Mouse (Mus musculus): ENCODE results near the gene Gm20388. TPM values are rescaled to one million over a fixed set of nuclear protein-coding genes. Genes with fewer than 3 reads are reported as not detected.

Gene Gm20388
- polyA plus RNA-seq, 1 experiment from 2014 or later = not detected

DNA sequence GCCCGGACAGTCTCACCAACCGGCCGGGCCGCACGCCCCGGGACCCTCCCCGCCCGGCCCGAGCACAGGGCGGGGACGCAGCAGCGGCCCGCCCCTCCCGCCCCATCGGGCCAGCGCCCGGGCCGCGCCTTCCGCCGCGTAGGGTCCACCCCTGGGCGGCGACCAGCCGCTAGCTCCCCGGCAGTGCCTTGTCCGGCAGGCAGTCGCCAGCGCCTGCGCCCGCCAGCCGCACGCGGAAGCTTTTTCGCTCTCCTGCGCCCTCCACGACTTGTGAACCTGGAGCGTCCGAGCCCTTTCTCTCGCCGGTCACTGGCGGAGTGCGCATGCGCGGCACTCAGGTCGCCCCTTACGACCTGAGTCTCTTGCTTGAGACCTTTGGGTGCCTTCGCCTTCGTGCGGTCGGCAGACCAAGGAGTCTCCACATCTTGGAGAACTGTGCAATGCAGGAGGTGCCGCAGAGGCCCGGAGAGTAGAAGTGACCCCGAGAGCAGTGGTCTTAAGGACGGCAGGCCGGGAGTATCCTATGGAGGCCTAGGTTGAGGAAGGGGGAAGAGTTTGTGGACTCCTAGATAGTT lies 4072.3 kb downstream of the Gm20388 start, which contains the start of gene Abcb10:
Gene Abcb10 (minus strand): TSS at position 297 of the 575 bp plus-strand sequence.
- Histone ChIP-seq H3K36me3 (ENCODE audit: control insufficient read depth, insufficient read depth, low read length) (no peaks in the 10 kb centered on the region), H3K27me3 (ENCODE audit: control insufficient read depth, insufficient read depth, low read length) (no peaks in the 10 kb centered on the region), H3K4me1 (ENCODE audit: control insufficient read depth, insufficient read depth, low read length) (no peaks in the 10 kb centered on the region), H3K27ac (replicated peaks; ENCODE audit: low read depth, low read length) (peak within 1 kb of the TSS; percentile 85), H3K4me2 (ENCODE audit: low read depth, severe bottlenecking) (peak within 1 kb of the TSS; percentile 95), H3K9ac (ENCODE audit: low read length) (peak within 1 kb of the TSS; percentile 79), H3K9me3 (ENCODE audit: control insufficient read depth, low read length) (no peaks in the 10 kb centered on the region), H3K4me3 (ENCODE audit: low read depth, low read length) (peak within 1 kb of the TSS; percentile 80)
- DNase-seq (ENCODE audit: low spot score) (peak; percentile 89), ATAC-seq (ENCODE audit: insufficient number of reproducible peaks, low FRiP score, low TSS enrichment, low read depth) (peak; percentile 87)
- WGBS = under 1% methylated on average over 50 of the region's 56 CpGs

DNA sequence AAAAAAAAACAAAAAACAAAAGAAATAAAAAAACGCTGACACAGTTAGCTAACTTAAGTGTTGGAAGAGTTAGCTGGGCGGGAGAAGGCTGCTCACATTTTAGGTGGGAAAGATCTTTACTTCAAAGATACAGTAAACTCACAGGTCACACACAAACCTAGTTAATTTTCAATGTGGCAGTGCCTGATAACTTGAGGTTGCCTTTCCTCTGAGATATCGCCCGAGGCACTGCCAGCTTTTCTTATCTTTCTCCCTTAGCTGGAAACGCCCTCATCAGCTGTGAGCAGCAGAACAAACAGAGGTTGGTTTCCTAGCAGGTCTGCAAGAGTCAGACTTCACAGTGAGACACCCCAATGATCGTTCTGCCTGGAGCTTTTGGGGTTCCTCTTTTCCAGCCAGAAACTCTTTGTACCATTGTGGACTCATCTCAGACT lies 4078.0 kb downstream of the Gm20388 start:
- Histone ChIP-seq H3K4me1 (ENCODE audit: control insufficient read depth, insufficient read depth, low read length) (no peaks in the 10 kb centered on the region), H3K9me3 (ENCODE audit: control insufficient read depth, low read length) (no peaks in the 10 kb centered on the region), H3K9ac (ENCODE audit: low read length) (no peak overlapping the region), H3K27ac (replicated peaks; ENCODE audit: low read depth, low read length) (no peak overlapping the region), H3K27me3 (ENCODE audit: control insufficient read depth, insufficient read depth, low read length) (no peaks in the 10 kb centered on the region), H3K36me3 (ENCODE audit: control insufficient read depth, insufficient read depth, low read length) (no peaks in the 10 kb centered on the region), H3K4me2 (ENCODE audit: low read depth, severe bottlenecking) (no peak overlapping the region), H3K4me3 (ENCODE audit: low read depth, low read length) (no peak overlapping the region)
- DNase-seq (ENCODE audit: low spot score) (no peak), ATAC-seq (ENCODE audit: insufficient number of reproducible peaks, low FRiP score, low TSS enrichment, low read depth) (no peak)
- WGBS = 78% methylated on average over 6 of the region's 6 CpGs

DNA sequence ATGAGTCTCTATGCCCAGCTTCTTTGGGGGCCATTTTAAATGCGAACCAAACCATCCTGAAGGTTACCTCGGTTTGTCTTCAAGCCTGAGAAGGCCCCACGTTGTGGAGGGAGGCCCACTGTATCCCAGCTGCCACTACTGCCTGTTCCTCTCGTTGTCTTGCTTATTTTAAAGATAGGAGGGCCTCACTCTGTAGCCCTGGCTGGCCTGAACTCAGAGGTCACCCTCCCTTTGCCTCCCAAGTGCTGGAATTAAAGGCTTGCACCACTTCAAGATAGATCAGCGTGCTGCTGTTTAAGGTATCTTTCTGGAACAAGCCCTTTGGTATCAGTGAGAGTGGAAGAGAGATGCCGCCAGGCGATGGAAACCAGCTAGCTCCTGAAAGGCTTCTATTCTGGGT lies 4078.5 kb downstream of the Gm20388 start:
- Histone ChIP-seq H3K4me3 (ENCODE audit: low read depth, low read length) (no peak overlapping the region), H3K9ac (ENCODE audit: low read length) (no peak overlapping the region), H3K4me2 (ENCODE audit: low read depth, severe bottlenecking) (no peak overlapping the region), H3K27ac (replicated peaks; ENCODE audit: low read depth, low read length) (no peak overlapping the region), H3K36me3 (ENCODE audit: control insufficient read depth, insufficient read depth, low read length) (no peaks in the 10 kb centered on the region), H3K27me3 (ENCODE audit: control insufficient read depth, insufficient read depth, low read length) (no peaks in the 10 kb centered on the region), H3K4me1 (ENCODE audit: control insufficient read depth, insufficient read depth, low read length) (no peaks in the 10 kb centered on the region), H3K9me3 (ENCODE audit: control insufficient read depth, low read length) (no peaks in the 10 kb centered on the region)
- no peak for DNase-seq (ENCODE audit: low spot score)
- 72% methylated on average over 7 of the region's 7 CpGs for WGBS
- ATAC-seq (ENCODE audit: insufficient number of reproducible peaks, low FRiP score, low TSS enrichment, low read depth) = no peak

DNA sequence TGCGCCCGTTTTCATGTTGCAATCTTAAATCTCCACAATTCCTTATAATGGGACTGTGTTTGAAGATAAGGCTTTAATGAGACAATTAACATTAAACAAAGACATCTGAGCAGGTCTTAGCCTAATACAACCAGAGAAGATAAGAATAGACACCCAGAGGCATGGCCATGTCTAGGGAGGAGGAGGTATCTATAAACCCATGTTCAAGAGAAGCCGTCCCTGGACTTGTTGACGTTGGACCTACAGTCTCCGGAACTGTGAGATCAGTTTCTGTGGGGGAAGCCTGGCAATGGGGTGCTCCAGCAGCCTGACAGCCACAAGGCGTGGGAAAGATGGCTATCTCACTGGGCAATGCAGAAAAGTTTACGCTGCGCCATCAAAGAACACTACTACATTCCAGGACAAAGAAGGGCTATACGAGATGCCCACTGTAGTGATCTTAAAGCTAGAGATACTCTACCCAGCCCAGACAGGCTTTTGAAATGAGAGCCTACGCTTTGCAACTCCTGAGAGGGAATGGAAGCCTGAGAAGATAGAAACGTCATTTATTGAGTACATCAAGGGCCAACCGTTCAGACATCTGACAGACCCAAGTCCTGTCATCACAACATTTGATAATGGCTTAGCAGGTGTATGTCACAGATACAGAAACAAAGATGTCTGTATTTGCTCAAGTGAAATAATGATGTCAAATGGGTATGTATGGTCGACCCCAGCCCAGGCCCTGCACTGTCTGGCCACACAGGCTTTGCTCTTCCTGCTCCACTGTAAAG lies 4079.8 kb downstream of the Gm20388 start:
- H3K9me3 ChIP-seq (ENCODE audit: control insufficient read depth, low read length) = no peaks in the 10 kb centered on the region
- DNase-seq (ENCODE audit: low spot score) = no peak
- H3K36me3 ChIP-seq (ENCODE audit: control insufficient read depth, insufficient read depth, low read length) = no peaks in the 10 kb centered on the region
- no peak overlapping the region for H3K27ac ChIP-seq (replicated peaks; ENCODE audit: low read depth, low read length)
- no peak overlapping the region for H3K4me2 ChIP-seq (ENCODE audit: low read depth, severe bottlenecking)
- H3K27me3 ChIP-seq (ENCODE audit: control insufficient read depth, insufficient read depth, low read length) = no peaks in the 10 kb centered on the region
- H3K4me3 ChIP-seq (ENCODE audit: low read depth, low read length) = no peak overlapping the region
- 82% methylated on average over 13 of the region's 13 CpGs for WGBS
- no peaks in the 10 kb centered on the region for H3K4me1 ChIP-seq (ENCODE audit: control insufficient read depth, insufficient read depth, low read length)
- ATAC-seq (ENCODE audit: insufficient number of reproducible peaks, low FRiP score, low TSS enrichment, low read depth) = no peak
- H3K9ac ChIP-seq (ENCODE audit: low read length) = no peak overlapping the region

DNA sequence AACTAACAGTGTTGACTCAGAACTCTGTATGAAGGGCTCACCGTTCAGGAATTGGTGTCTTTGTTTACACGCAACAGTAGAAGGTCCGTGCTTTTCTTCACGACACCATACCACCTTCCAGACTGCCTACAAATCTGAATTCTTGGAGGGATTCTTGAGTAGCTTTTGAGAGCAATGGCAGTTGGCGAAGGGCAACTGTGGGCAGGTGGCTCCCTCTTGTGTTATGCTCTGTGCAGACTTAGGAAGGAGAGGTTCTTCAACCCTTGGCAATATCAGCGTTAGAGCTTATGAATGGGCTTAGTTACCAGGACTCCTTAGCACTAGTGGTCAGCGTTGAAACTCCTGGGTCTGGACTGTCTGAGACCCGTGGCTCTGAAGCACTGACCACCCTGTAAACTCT lies 4081.9 kb downstream of the Gm20388 start:
- Histone ChIP-seq H3K4me3 (ENCODE audit: low read depth, low read length) (no peak overlapping the region), H3K9ac (ENCODE audit: low read length) (no peak overlapping the region), H3K27ac (replicated peaks; ENCODE audit: low read depth, low read length) (no peak overlapping the region), H3K9me3 (ENCODE audit: control insufficient read depth, low read length) (no peaks in the 10 kb centered on the region), H3K36me3 (ENCODE audit: control insufficient read depth, insufficient read depth, low read length) (peaks cover 5% of the 10 kb centered on the region; the same call in 1 of the 2 replicates), H3K4me1 (ENCODE audit: control insufficient read depth, insufficient read depth, low read length) (no peaks in the 10 kb centered on the region), H3K27me3 (ENCODE audit: control insufficient read depth, insufficient read depth, low read length) (no peaks in the 10 kb centered on the region), H3K4me2 (ENCODE audit: low read depth, severe bottlenecking) (no peak overlapping the region)
- no peak for DNase-seq (ENCODE audit: low spot score)
- WGBS = 86% methylated on average over 8 of the region's 8 CpGs
- no peak for ATAC-seq (ENCODE audit: insufficient number of reproducible peaks, low FRiP score, low TSS enrichment, low read depth)

DNA sequence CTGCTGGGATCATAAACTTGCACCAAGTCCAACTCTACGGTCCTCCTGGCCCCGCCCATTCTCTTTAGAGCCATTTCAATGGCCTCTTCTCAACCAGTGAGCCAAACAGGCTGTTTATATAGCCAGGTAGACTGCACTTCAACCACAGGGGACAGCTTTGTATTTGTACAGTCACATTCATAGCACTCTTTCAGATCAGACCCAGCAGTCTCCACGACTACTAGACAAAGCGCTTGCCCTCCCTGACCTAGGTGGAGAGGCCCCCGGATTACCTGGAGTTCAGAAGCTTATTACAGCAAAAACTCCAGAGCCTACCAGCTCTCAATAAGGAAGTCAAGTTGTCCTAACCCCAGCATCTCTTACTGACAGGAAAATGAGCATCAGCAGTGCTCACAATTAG lies 4083.0 kb downstream of the Gm20388 start:
- H3K4me2 ChIP-seq (ENCODE audit: low read depth, severe bottlenecking) = no peak overlapping the region
- H3K9me3 ChIP-seq (ENCODE audit: control insufficient read depth, low read length) = no peaks in the 10 kb centered on the region
- 94% methylated on average over 5 of the region's 5 CpGs for WGBS
- H3K4me1 ChIP-seq (ENCODE audit: control insufficient read depth, insufficient read depth, low read length) = no peaks in the 10 kb centered on the region
- no peak for ATAC-seq (ENCODE audit: insufficient number of reproducible peaks, low FRiP score, low TSS enrichment, low read depth)
- H3K27ac ChIP-seq (replicated peaks; ENCODE audit: low read depth, low read length) = no peak overlapping the region
- H3K36me3 ChIP-seq (ENCODE audit: control insufficient read depth, insufficient read depth, low read length) = peaks cover 9% of the 10 kb centered on the region; the same call in 1 of the 2 replicates
- H3K9ac ChIP-seq (ENCODE audit: low read length) = no peak overlapping the region
- DNase-seq (ENCODE audit: low spot score) = no peak
- no peak overlapping the region for H3K4me3 ChIP-seq (ENCODE audit: low read depth, low read length)
- H3K27me3 ChIP-seq (ENCODE audit: control insufficient read depth, insufficient read depth, low read length) = no peaks in the 10 kb centered on the region

DNA sequence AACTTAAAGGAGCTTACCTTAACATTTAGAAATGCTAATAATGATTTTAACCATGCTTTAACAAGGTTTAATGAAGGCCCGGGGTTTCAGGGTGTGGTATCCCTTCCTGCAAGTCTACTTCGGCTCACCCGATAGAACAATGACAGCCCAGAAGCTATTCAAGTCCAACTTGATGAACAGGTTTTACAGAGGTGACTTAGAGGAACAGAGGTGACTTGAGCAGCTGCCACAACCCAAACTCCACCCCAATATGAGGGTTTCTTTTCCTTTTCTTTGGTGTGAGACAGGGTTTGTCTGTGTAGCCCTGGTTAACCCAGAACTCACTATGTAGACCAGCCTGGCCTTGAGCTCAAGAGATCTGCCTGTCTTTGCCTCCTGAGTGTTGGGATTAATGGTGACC lies 4083.4 kb downstream of the Gm20388 start:
- Histone ChIP-seq H3K27ac (replicated peaks; ENCODE audit: low read depth, low read length) (no peak overlapping the region), H3K36me3 (ENCODE audit: control insufficient read depth, insufficient read depth, low read length) (peaks cover 9% of the 10 kb centered on the region; the same call in 1 of the 2 replicates), H3K9me3 (ENCODE audit: control insufficient read depth, low read length) (no peaks in the 10 kb centered on the region), H3K27me3 (ENCODE audit: control insufficient read depth, insufficient read depth, low read length) (no peaks in the 10 kb centered on the region), H3K4me1 (ENCODE audit: control insufficient read depth, insufficient read depth, low read length) (no peaks in the 10 kb centered on the region), H3K9ac (ENCODE audit: low read length) (no peak overlapping the region), H3K4me3 (ENCODE audit: low read depth, low read length) (no peak overlapping the region), H3K4me2 (ENCODE audit: low read depth, severe bottlenecking) (no peak overlapping the region)
- no peak for DNase-seq (ENCODE audit: low spot score)
- no peak for ATAC-seq (ENCODE audit: insufficient number of reproducible peaks, low FRiP score, low TSS enrichment, low read depth)
- 95% methylated on average over 3 of the region's 3 CpGs for WGBS

DNA sequence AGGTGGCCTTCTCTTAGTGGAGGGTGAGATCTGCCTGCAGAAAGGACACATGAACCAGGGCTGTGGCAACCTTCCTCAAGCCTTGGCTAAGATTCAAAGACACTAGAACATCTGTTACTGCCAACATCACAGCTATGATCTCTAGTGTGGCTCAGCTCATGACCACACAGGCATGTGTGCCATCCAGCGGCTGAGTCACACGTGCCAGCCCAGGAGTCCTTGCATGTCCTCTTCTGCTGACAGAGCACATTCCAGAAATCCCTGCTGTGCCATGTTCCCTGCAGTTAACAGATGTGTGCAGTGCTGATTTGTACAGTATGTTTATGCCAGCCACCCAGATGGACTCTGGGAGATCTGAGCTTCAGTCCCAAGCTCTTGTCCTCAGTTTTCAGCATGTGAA lies 4088.9 kb downstream of the Gm20388 start:
- no peak overlapping the region for H3K9ac ChIP-seq (ENCODE audit: low read length)
- no peak overlapping the region for H3K4me2 ChIP-seq (ENCODE audit: low read depth, severe bottlenecking)
- H3K27ac ChIP-seq (replicated peaks; ENCODE audit: low read depth, low read length) = no peak overlapping the region
- H3K4me1 ChIP-seq (ENCODE audit: control insufficient read depth, insufficient read depth, low read length) = no peaks in the 10 kb centered on the region
- H3K36me3 ChIP-seq (ENCODE audit: control insufficient read depth, insufficient read depth, low read length) = peaks cover 20% of the 10 kb centered on the region
- H3K27me3 ChIP-seq (ENCODE audit: control insufficient read depth, insufficient read depth, low read length) = no peaks in the 10 kb centered on the region
- DNase-seq (ENCODE audit: low spot score) = no peak
- ATAC-seq (ENCODE audit: insufficient number of reproducible peaks, low FRiP score, low TSS enrichment, low read depth) = no peak
- 89% methylated on average over 2 of the region's 2 CpGs for WGBS
- no peaks in the 10 kb centered on the region for H3K9me3 ChIP-seq (ENCODE audit: control insufficient read depth, low read length)
- no peak overlapping the region for H3K4me3 ChIP-seq (ENCODE audit: low read depth, low read length)
